Mouse (Mus musculus) ZHBTc4 (cell line): ENCODE results near the gene Stk24.

Experiments
- DNase-seq: peaks from one replicate; pipeline ENCODE4 v3.0.0-alpha.2; 2011; ENCODE audit warnings: low read depth, low spot score

The Stk24 gene

GRCm38 (mm10) chr14:121351737-121352136 is 28.1 kb downstream of the Stk24 start:
- DNase-seq: no peak

- DNase-seq: no peak
Measured at GRCm38 (mm10) chr14:121350011-121350410, 29.8 kb downstream of the Stk24 start.

- peak; percentile 73 for DNase-seq
Measured at GRCm38 (mm10) chr14:121349291-121349690, 30.5 kb downstream of the Stk24 start.

- DNase-seq: peak; percentile 62
Measured at GRCm38 (mm10) chr14:121348256-121348655, 31.6 kb downstream of the Stk24 start.

- no peak for DNase-seq
Measured at GRCm38 (mm10) chr14:121347134-121347533, 32.7 kb downstream of the Stk24 start.

- DNase-seq: no peak
Measured at GRCm38 (mm10) chr14:121346654-121347053, 33.2 kb downstream of the Stk24 start.

- peak; percentile 70 for DNase-seq
Measured at GRCm38 (mm10) chr14:121346053-121346452, 33.8 kb downstream of the Stk24 start.

GRCm38 (mm10) chr14:121344928-121345327 is 34.9 kb downstream of the Stk24 start:
- DNase-seq: no peak

GRCm38 (mm10) chr14:121342885-121343284 is 36.9 kb downstream of the Stk24 start:
- DNase-seq: no peak

- DNase-seq: no peak
Measured at GRCm38 (mm10) chr14:121339951-121340401, 39.8 kb downstream of the Stk24 start.

GRCm38 (mm10) chr14:121338819-121339573 is 40.8 kb downstream of the Stk24 start:
- no peak for DNase-seq

GRCm38 (mm10) chr14:121330090-121330408 is 49.8 kb downstream of the Stk24 start:
- DNase-seq: peak; percentile 36

- DNase-seq: peak; percentile 78
Measured at GRCm38 (mm10) chr14:121329401-121330089, 50.3 kb downstream of the Stk24 start.

GRCm38 (mm10) chr14:121328878-121329277 is 50.9 kb downstream of the Stk24 start:
- DNase-seq: no peak

GRCm38 (mm10) chr14:121326432-121326831 is 53.4 kb downstream of the Stk24 start:
- DNase-seq: no peak

GRCm38 (mm10) chr14:121324521-121325330 is 55.1 kb downstream of the Stk24 start:
- DNase-seq: peak; percentile 51

- DNase-seq: no peak
Measured at GRCm38 (mm10) chr14:121322641-121323040, 57.2 kb downstream of the Stk24 start.

- DNase-seq: no peak
Measured at GRCm38 (mm10) chr14:121322150-121322549, 57.7 kb downstream of the Stk24 start.

GRCm38 (mm10) chr14:121318382-121318781 is 61.4 kb downstream of the Stk24 start:
- no peak for DNase-seq

GRCm38 (mm10) chr14:121317312-121317671 is 62.5 kb downstream of the Stk24 start:
- DNase-seq: no peak

- DNase-seq: no peak
Measured at GRCm38 (mm10) chr14:121316631-121317311, 63.0 kb downstream of the Stk24 start.

GRCm38 (mm10) chr14:121316136-121316535 is 63.7 kb downstream of the Stk24 start:
- peak; percentile 46 for DNase-seq
